Mouse (Mus musculus): ENCODE data around the gene Mansc1.
A peak's percentile ranks its signal among the peaks of the same experiment; 100 is the strongest.

Mansc1 gene

GRCm38 (mm10) chr6:134594569-134595442 is 37.5 kb downstream of the Mansc1 start:
- DNase-seq: peak; percentile 99

GRCm38 (mm10) chr6:134591614-134592013 is 40.7 kb downstream of the Mansc1 start:
- no peak for DNase-seq

GRCm38 (mm10) chr6:134586241-134586640 is 46.0 kb downstream of the Mansc1 start:
- peak; percentile 66 for DNase-seq

- peak; percentile 63 for DNase-seq
Measured at GRCm38 (mm10) chr6:134584616-134585015, 47.7 kb downstream of the Mansc1 start.

- DNase-seq: no peak
Measured at GRCm38 (mm10) chr6:134582110-134582509, 50.2 kb downstream of the Mansc1 start.

- DNase-seq: no peak
Measured at GRCm38 (mm10) chr6:134579506-134579905, 52.8 kb downstream of the Mansc1 start.

GRCm38 (mm10) chr6:134578039-134578438 is 54.2 kb downstream of the Mansc1 start:
- peak; percentile 61 for DNase-seq

GRCm38 (mm10) chr6:134575288-134575741 is 57.0 kb downstream of the Mansc1 start:
- DNase-seq: peak; percentile 94

GRCm38 (mm10) chr6:134567986-134568556 is 64.2 kb downstream of the Mansc1 start:
- DNase-seq: peak; percentile 84

- DNase-seq: peak; percentile 99
Measured at GRCm38 (mm10) chr6:134566818-134567485, 65.3 kb downstream of the Mansc1 start, which contains the start of gene Lrp6. Gene Lrp6 (minus strand): TSS chr6:134566965.

GRCm38 (mm10) chr6:134566248-134566817 is 66.0 kb downstream of the Mansc1 start:
- DNase-seq: no peak

- peak; percentile 95 for DNase-seq
Measured at GRCm38 (mm10) chr6:134565606-134566247, 66.6 kb downstream of the Mansc1 start.

GRCm38 (mm10) chr6:134564539-134564938 is 67.7 kb downstream of the Mansc1 start:
- DNase-seq: peak; percentile 13

- peak; percentile 64 for DNase-seq
Measured at GRCm38 (mm10) chr6:134559635-134560034, 72.7 kb downstream of the Mansc1 start.
